Mouse (Mus musculus) bone marrow, adult 2 months (tissue): ENCODE results near the gene Heyl.

Experiments
- CTCF ChIP-seq: fragments of 200-500 bp; IDR thresholded peaks from 2 replicates; pipeline ENCODE4 v1.5.1; 2011; ENCODE audit warnings: low read length, control low read depth; ENCODE audit not compliant: control insufficient read depth, insufficient read depth
- POLR2A ChIP-seq: fragments of 200-500 bp; IDR thresholded peaks from 2 replicates; pipeline ENCODE4 v1.6.1; 2011; ENCODE audit warnings: low read depth, mild to moderate bottlenecking, control low read depth, low read length, borderline replicate concordance; ENCODE audit not compliant: control insufficient read depth

DNA sequence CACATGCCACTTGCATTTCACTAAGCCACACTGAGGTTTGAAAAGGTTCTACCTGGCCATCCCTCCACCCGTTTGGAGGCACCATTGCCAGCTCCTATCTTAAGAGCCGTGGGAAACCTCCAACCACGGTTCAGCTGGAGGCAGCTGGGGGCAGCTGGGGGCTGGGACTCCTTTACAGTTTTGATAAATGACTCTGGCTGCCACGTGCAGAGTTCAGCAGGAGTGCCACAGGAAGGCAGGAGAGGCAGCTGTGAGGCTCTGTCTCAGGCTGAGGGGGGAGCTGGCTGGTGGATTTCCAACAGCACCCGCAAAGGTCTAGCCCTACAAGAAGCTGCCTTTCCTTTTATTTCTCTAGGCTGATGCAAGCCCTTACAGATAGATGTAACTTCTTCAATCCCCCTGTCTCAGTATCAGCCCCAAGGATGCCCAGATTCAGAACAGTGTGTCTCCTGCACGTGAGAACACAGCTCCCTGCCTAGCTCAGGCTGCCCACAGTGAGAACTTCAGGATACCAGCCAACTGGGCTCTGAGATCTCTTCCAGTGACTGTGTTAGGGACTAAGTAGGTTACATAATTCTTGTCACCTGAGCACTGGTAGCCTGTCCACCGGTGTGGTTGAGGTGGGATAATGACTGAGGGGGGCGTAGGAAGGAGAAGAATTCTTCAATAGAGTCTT lies 26.9 kb downstream of the Heyl start:
- no peak for TF ChIP-seq CTCF
- TF ChIP-seq POLR2A: no peak
